Mouse (Mus musculus) adrenal gland, adult (tissue): ENCODE data around the gene Fxn.
"Not testable (repeated sequence)": the region's sequence is repeated elsewhere in the genome, so short reads cannot be mapped to it uniquely, and the experiment has no call there.

Source experiments
- DNase-seq, 2 experiments: peaks; one replicate each; pipeline ENCODE4 v3.0.0; 2022 to 2023; ENCODE audit warnings: low spot score in 1 of 2; ENCODE audit not compliant: inconsistent age in 2 of 2

Gene Fxn

DNA sequence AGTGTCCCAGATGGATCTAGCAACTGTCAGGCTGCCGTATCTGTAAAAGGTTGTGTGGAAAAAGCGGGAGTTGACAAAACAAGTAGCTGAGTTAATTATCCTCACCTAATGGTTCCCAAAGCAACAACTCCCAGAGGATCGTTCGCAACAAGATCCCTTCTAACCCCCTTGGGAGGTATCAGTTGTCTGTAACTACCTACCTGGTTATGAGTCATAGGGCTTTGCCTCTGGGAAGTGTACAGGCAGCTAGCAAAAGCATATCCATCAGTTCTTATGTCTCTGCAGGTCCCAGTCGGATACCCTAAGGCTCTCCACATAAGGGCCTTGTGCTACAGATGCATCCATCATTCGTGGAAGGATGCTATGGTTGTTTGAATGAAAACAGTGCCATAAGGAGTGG lies 37.1 kb downstream of the Fxn start:
- no peak for DNase-seq

- DNase-seq = peak in 1 of 2 experiments; percentile 75
These were observed 38.4 kb downstream of the Fxn start for GRCm38 (mm10) chr19:24241799-24242546.

DNA sequence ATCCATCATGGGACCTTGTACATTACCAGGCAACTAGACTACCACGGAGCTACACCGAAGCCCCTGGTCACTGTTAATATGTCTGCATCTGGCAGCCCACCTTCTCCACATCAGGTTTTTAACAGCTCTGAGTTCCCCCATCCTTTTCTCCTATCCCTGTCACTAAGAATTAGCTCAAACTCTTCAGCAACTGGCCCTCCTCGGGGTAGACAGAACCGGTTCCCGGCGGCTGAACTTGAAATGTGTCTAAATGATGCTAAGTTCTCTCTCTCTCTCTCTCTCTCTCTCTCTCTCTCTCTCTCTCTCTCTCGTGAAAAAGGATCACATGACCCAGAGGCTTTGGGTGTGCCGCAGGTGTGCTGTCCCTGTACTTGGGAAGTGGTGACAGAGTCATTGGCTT lies 39.1 kb downstream of the Fxn start:
- no peak for DNase-seq

DNA sequence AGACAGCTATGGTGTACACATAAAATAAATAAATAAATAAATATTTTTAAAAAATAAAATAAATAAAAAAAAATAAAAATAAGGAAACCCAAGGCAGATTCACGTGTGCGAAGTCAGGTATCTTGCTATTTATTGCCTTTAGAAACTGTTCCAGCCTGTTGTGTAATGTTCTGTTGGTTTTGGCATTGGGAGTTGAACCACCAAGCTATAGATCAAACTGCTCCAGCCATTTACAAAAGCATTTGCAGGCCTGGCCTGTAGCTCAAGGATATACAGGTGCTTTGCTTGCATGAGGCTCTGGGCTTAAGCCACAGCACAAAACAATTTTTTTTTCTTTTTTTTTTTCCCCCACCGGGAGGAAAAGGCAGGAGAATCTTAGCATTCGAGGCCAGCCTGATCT lies 42.4 kb downstream of the Fxn start:
- DNase-seq = no peak

GRCm38 (mm10) chr19:24232356-24232755 lies 48.0 kb downstream of the Fxn start:
- not testable (repeated sequence) for DNase-seq

- peak; percentile 48 to 80 for DNase-seq
These were observed 55.1 kb downstream of the Fxn start for GRCm38 (mm10) chr19:24225305-24225696.

GRCm38 (mm10) chr19:24224500-24225304 lies 55.7 kb downstream of the Fxn start, which contains the start of gene Tjp2:
Tjp2 (minus strand) TSS chr19:24225030.
- DNase-seq = peak; percentile 63 to 89

- DNase-seq = peak; percentile 16 to 68
These were observed 56.6 kb downstream of the Fxn start for GRCm38 (mm10) chr19:24223851-24224251.

- no peak for DNase-seq
These were observed 59.0 kb downstream of the Fxn start for GRCm38 (mm10) chr19:24221455-24221854.

DNA sequence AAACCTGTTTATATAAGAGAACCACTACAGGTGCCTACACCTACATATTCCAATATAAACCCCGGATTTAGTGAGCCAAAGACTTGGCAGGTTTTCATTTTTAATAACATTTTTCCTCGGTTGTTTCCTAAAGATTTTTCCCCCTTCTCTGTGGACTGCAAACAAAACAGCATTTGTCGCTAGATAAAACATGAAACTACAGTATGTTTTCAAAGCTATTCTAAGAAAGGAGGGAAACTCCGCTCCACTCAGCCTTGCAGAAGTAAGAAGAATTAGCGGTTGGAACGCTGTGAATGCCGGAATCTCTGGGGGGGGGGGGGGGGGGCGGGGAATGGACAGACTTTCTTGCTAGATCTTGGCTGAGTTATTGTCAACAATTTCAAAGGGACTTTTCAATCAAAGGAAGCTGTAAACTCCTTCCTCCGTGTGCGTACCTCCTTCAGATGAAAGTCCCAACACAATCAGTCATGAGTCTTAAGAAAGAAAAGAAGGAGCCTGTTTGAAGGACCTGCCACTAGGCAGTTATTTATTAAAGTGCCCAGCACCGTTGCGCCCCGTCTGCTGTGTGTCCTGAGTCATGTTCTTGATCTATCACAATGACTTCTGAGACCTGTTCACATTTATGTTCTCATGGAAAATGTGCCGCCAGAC lies 59.5 kb downstream of the Fxn start:
- peak in 1 of 2 experiments; percentile 34 for DNase-seq

DNA sequence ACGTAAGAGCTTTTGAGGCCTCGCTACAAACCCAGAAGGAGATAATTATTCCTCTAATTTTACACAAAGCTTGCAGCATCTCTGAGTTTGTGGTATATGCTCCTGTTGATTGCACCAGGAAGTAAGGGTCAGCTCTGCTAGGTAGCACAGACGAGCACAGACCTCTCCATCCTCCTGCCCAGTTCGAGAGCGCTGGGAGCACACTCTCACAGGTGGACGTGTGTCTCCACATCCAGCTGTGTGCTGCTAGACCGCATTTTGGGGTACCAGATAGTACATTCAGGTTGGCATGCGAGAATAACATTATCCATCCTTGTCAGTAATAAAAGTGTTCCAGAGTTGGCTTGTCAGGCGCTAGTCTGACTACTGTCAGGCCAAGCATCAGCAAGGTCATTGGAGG lies 61.4 kb downstream of the Fxn start:
- DNase-seq = no peak

- DNase-seq = no peak
These were observed 62.1 kb downstream of the Fxn start for GRCm38 (mm10) chr19:24218291-24218690.

DNA sequence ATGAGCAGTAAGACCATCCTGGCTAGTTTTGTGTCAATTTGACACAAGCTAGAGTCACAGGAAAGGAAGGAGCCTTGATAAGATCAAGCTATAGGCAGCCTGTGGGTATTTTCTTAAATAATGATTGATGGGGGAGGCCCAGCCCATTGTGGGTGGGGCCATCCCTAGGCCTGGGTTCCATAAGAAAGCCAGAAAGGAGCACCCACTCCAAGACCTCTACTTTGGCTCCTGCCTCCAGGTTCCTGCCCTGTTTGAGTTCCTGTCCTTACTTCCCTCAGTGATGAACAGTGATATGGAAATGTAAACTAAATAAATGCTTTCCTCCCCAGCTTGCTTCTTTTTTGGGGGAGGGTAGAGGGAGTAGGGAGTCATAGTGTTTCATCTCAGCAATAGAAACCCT lies 62.6 kb downstream of the Fxn start:
- no peak for DNase-seq

- no peak for DNase-seq
These were observed 63.6 kb downstream of the Fxn start for GRCm38 (mm10) chr19:24216771-24217170.

- no peak for DNase-seq
These were observed 65.5 kb downstream of the Fxn start for GRCm38 (mm10) chr19:24214939-24215338.

DNA sequence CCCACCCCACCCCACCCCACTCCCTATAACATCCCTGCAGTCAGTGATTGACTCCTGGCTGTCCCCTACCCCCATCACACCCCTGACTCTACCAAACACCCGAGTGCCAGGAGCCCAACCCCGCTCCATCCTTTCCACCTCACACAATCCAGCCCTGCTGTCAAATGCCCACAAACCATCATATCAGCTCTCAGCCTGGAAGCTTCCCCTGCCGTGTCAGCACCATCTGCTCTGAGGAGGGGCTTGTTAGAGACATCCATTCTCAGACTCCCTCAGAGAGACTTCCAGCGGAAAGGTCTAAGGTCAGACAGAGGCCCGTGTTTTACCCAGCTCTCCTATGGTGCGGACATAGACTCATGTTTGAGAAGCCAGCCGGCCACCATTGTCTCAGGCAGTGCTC lies 67.1 kb downstream of the Fxn start:
- no peak for DNase-seq

GRCm38 (mm10) chr19:24212552-24213249 lies 67.7 kb downstream of the Fxn start:
- no peak for DNase-seq
